Mouse (Mus musculus) ZHBTc4 (cell line): ENCODE measurements at regions not wholly inside any gene's neighbourhood (a gene's known extent, or its start where the extent isn't known, plus 50 kb on each side); places are given as distances from the start of the nearest gene placed in this dataset.

ENCODE experiments used
- DNase-seq: peaks from one replicate; pipeline ENCODE4 v3.0.0-alpha.2; 2011; ENCODE audit warnings: low read depth, low spot score

- no peak for DNase-seq
Measured at GRCm38 (mm10) chr8:116137765-116138164, 367.0 kb upstream of the Dynlrb2 start.

- DNase-seq, result no peak
Measured at GRCm38 (mm10) chr8:116133503-116133902, 371.3 kb upstream of the Dynlrb2 start.

- DNase-seq, result no peak
Measured at GRCm38 (mm10) chr8:116133084-116133483, 371.7 kb upstream of the Dynlrb2 start.

- no peak for DNase-seq
Measured at GRCm38 (mm10) chr8:116120067-116120466, 384.7 kb upstream of the Dynlrb2 start.

- DNase-seq, result no peak
Measured at GRCm38 (mm10) chr8:116117919-116118318, 386.9 kb upstream of the Dynlrb2 start.

- no peak for DNase-seq
Measured at GRCm38 (mm10) chr8:116116625-116117024, 388.1 kb upstream of the Dynlrb2 start.

GRCm38 (mm10) chr8:116115811-116116372 is 388.9 kb upstream of the Dynlrb2 start:
- no peak for DNase-seq

- no peak for DNase-seq
Measured at GRCm38 (mm10) chr8:116114978-116115377, 389.8 kb upstream of the Dynlrb2 start.

GRCm38 (mm10) chr8:116114502-116114901 is 390.3 kb upstream of the Dynlrb2 start:
- no peak for DNase-seq

- DNase-seq, result no peak
Measured at GRCm38 (mm10) chr8:116111168-116111567, 393.6 kb upstream of the Dynlrb2 start.

- no peak for DNase-seq
Measured at GRCm38 (mm10) chr8:116096666-116097065, 389.1 kb upstream of the Maf start.

- DNase-seq, result no peak
Measured at GRCm38 (mm10) chr8:116083156-116083555, 375.6 kb upstream of the Maf start.

- DNase-seq, result no peak
Measured at GRCm38 (mm10) chr8:116078849-116079407, 371.3 kb upstream of the Maf start.

- no peak for DNase-seq
Measured at GRCm38 (mm10) chr8:116071497-116071896, 363.9 kb upstream of the Maf start.

- DNase-seq, result no peak
Measured at GRCm38 (mm10) chr8:116069538-116069937, 361.9 kb upstream of the Maf start.

GRCm38 (mm10) chr8:116067978-116068375 is 360.4 kb upstream of the Maf start:
- DNase-seq, result no peak

GRCm38 (mm10) chr8:116067182-116067977 is 359.8 kb upstream of the Maf start:
- DNase-seq, result no peak

GRCm38 (mm10) chr8:116065871-116066270 is 358.3 kb upstream of the Maf start:
- DNase-seq, result no peak

GRCm38 (mm10) chr8:116065327-116065726 is 357.7 kb upstream of the Maf start:
- DNase-seq, result no peak

GRCm38 (mm10) chr8:116064562-116064961 is 357.0 kb upstream of the Maf start:
- no peak for DNase-seq

- no peak for DNase-seq
Measured at GRCm38 (mm10) chr8:116063541-116063940, 355.9 kb upstream of the Maf start.

GRCm38 (mm10) chr8:116053483-116053882 is 345.9 kb upstream of the Maf start:
- DNase-seq, result no peak

GRCm38 (mm10) chr8:116053043-116053442 is 345.4 kb upstream of the Maf start:
- no peak for DNase-seq
